Comparison of ENCODE assay signal across 12 mouse cellular contexts in the genomic region with DNA sequence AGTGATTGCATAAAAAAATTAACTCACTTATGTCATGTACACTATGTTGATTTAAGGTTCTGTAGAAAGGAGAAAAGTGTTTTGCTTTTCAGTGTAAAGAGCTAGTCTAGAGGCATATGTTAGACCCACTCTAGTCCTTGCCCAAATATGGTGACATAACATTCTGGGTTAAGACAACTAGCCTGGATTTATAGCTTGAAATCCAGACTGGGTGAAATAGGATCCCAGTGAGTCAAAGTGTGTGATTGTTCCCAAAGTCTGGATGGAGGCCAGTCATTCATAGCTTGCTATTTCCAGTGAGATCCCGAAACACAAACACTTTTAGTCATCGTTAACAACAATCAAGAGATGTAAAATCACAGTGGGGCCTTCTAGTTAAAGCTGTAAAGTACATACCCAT.
DNase-seq lines count a peak whose midpoint lies in the region; ATAC-seq lines count a peak whose summit lies in the region.
"Had no signal": no experiment of that assay in that cellular context is flagged by ENCODE, and none has a peak within 500 bp of the region (broad histone marks: within the 10 kb centered on the region; RNA-seq: fewer than 3 reads in every experiment).

No protein-coding gene starts in this region.

- H3K36me3 ChIP-seq in forebrain, embryonic 14.5 days (ENCODE audit: control insufficient read depth, insufficient read depth, low read length) = no peaks in the 10 kb centered on the region
- no peaks in the 10 kb centered on the region for H3K36me3 ChIP-seq in forebrain, embryonic 16.5 days (ENCODE audit: control insufficient read depth, insufficient read depth)
- H3K36me3 ChIP-seq: embryonic facial prominence, embryonic 15.5 days had no signal

- H3K4me3 ChIP-seq in forebrain, embryonic 14.5 days (ENCODE audit: low read depth, low read length) = no peak overlapping the region
- no peak overlapping the region for H3K4me3 ChIP-seq in forebrain, embryonic 16.5 days (replicated peaks; ENCODE audit: low read length)
- H3K4me3 ChIP-seq: embryonic facial prominence, embryonic 15.5 days had no signal

- 50% methylated on average over 2 of the region's 2 CpGs for WGBS in forebrain, embryonic 14.5 days
- WGBS in forebrain, embryonic 16.5 days = 42% methylated on average over 2 of the region's 2 CpGs

- no peak overlapping the region for H3K4me2 ChIP-seq in forebrain, embryonic 14.5 days (ENCODE audit: low read length)
- H3K4me2 ChIP-seq in forebrain, embryonic 16.5 days (ENCODE audit: low read length) = no peak overlapping the region
- H3K4me2 ChIP-seq: embryonic facial prominence, embryonic 15.5 days had no signal

- no peaks in the 10 kb centered on the region for H3K27me3 ChIP-seq in forebrain, embryonic 14.5 days (replicated peaks; ENCODE audit: control insufficient read depth, insufficient read depth, low read length)
- no peaks in the 10 kb centered on the region for H3K27me3 ChIP-seq in forebrain, embryonic 16.5 days (replicated peaks; ENCODE audit: control insufficient read depth, insufficient read depth, low read length)
- H3K27me3 ChIP-seq: embryonic facial prominence, embryonic 15.5 days had no signal

- peak; percentile 9 for DNase-seq in embryo, embryonic 11 days
- no peak for DNase-seq in embryo, embryonic 10 days (ENCODE audit: low spot score)
- DNase-seq in layer of hippocampus, adult 9-11 months = peak; percentile 10
- DNase-seq in layer of hippocampus, postnatal 36 days = no peak
- peak; percentile 96 for DNase-seq in NIH3T3 (ENCODE audit: low read depth)
- peak; percentile 24 for DNase-seq in kidney, postnatal 10 days
- DNase-seq in forebrain, embryonic 14.5 days (ENCODE audit: low spot score) = no peak
- DNase-seq: cerebellum, adult 11-12 months; liver, postnatal 0 days had no signal

- H3K4me1 ChIP-seq in forebrain, embryonic 14.5 days (ENCODE audit: control insufficient read depth, insufficient read depth, low read length) = no peaks in the 10 kb centered on the region
- H3K4me1 ChIP-seq in forebrain, embryonic 16.5 days (replicated peaks; ENCODE audit: control insufficient read depth, insufficient read depth, low read length) = no peaks in the 10 kb centered on the region
- H3K4me1 ChIP-seq: embryonic facial prominence, embryonic 15.5 days had no signal

- no peaks in the 10 kb centered on the region for H3K9me3 ChIP-seq in forebrain, embryonic 14.5 days (replicated peaks; ENCODE audit: control insufficient read depth, low read length)
- H3K9me3 ChIP-seq in forebrain, embryonic 16.5 days (ENCODE audit: control insufficient read depth, low read length) = no peaks in the 10 kb centered on the region
- H3K9me3 ChIP-seq: embryonic facial prominence, embryonic 15.5 days had no signal

- no peak overlapping the region for H3K27ac ChIP-seq in forebrain, embryonic 14.5 days (ENCODE audit: low read depth, low read length)
- H3K27ac ChIP-seq in forebrain, embryonic 16.5 days (ENCODE audit: low read length) = no peak overlapping the region
- H3K27ac ChIP-seq: embryonic facial prominence, embryonic 15.5 days had no signal

- no peak for ATAC-seq in forebrain, embryonic 14.5 days
- no peak for ATAC-seq in forebrain, embryonic 16.5 days
- ATAC-seq: CD4-positive, CD25-positive, alpha-beta regulatory T cell, adult 4 months; liver, postnatal 0 days had no signal

- H3K9ac ChIP-seq in forebrain, embryonic 14.5 days (ENCODE audit: low read length) = no peak overlapping the region
- H3K9ac ChIP-seq in forebrain, embryonic 16.5 days (replicated peaks; ENCODE audit: low read depth, low read length) = no peak overlapping the region
- H3K9ac ChIP-seq: embryonic facial prominence, embryonic 15.5 days; liver, postnatal 0 days had no signal

Comparison
In these comparisons a context has a peak if more than half of its experiments do, and no peak if none do; other contexts are left out.
1. DNase-seq: peak in embryo, embryonic 11 days (single experiment), layer of hippocampus, adult 9-11 months (single experiment), NIH3T3 (single experiment) and kidney, postnatal 10 days (single experiment); none in embryo, embryonic 10 days (single experiment), layer of hippocampus, postnatal 36 days (0 of 2) and forebrain, embryonic 14.5 days (single experiment).